Mouse (Mus musculus) lung, adult 2 months (tissue): ENCODE measurements around the gene Gtf2ird2.

Experiments
- CTCF ChIP-seq: fragments of 200-500 bp; IDR thresholded peaks from 2 replicates; pipeline ENCODE4 v1.5.1; 2011; ENCODE audit warnings: mild to moderate bottlenecking, low read length, control low read depth; ENCODE audit not compliant: insufficient read depth
- POLR2A ChIP-seq: fragments of 200-500 bp; IDR thresholded peaks from 2 replicates; pipeline ENCODE4 v1.6.1; 2011; ENCODE audit warnings: low read depth, mild to moderate bottlenecking, control low read depth, low read length, borderline replicate concordance; ENCODE audit errors: extremely low read depth

DNA sequence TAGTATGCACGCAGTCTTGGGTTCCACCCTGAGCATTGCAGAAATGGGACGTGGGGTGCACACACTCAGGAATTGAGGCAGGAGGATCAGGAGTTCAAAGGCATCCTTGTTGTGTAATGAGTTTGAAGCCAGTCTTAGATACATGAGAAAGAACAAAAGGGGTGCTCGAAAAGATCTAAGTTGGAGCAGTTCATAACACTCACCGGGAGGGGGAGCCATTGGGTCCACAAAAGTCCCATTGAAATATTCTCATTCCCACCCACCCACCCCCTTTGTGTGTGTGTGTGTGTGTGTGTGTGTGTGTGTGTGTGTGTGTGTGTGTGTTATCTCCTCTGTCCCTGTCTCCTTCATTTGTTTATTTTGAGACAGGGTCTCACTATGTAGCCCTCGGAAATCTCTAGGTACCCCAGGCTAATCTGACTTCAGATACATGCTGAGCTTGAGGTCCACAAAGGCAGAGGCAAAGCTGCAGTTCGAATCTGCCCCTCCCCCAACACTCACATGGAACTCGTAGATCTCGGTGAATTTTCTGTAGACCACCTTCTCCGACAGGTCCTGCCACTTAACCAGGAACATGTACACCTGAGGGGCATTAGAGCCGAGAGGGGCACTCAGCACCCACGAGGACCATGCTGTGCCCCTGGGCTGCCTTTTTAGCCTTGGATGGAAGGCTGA lies 43.9 kb downstream of the Gtf2ird2 start:
- 0 out of 2 replicates have a peak, but pooled peaks have one; percentile 21 for TF ChIP-seq CTCF
- no peak for TF ChIP-seq POLR2A
